Mouse (Mus musculus) CH12.LX (cell line): ENCODE results near the gene Foxp1. TPM values are rescaled to one million over a fixed set of nuclear protein-coding genes. Genes with fewer than 3 reads are reported as not detected.

Source experiments
- DNase-seq: peaks from one replicate; pipeline ENCODE4 v3.0.0-alpha.2; 2013; ENCODE audit errors: extremely low read depth
- H3K27ac ChIP-seq: 2 replicates; pipeline ENCODE4 v1.5.1; 2012; ENCODE audit warnings: low read depth, mild to moderate bottlenecking, control low read depth, moderate library complexity; ENCODE audit not compliant: insufficient read depth
- H3K27me3 ChIP-seq: replicated peaks from 2 replicates; pipeline ENCODE3; 2012; ENCODE audit warnings: inconsistent platforms
- H3K36me3 ChIP-seq, 2 experiments: replicated peaks in 1 of 2; 2 replicates each; pipeline versions ENCODE3 to v1.6.1; 2012; ENCODE audit warnings: inconsistent platforms in 1 of 2, low read length in 1 of 2, mild to moderate bottlenecking in 1 of 2, mixed read lengths in 1 of 2, moderate library complexity in 1 of 2; ENCODE audit not compliant: control insufficient read depth in 1 of 2, insufficient read depth in 1 of 2
- H3K4me1 ChIP-seq, 2 experiments: 2 replicates each; pipeline ENCODE4 v1.6.1; 2012; ENCODE audit warnings: inconsistent platforms in 1 of 2, moderate library complexity in 1 of 2; ENCODE audit not compliant: insufficient read depth in 2 of 2, control insufficient read depth in 1 of 2
- H3K4me2 ChIP-seq: 2 replicates; pipeline ENCODE4 v1.6.1; 2012; ENCODE audit warnings: low read depth, mild to moderate bottlenecking, control low read depth; ENCODE audit not compliant: poor library complexity, insufficient read depth, severe bottlenecking
- H3K4me3 ChIP-seq, 3 experiments: fragments of 150-350 bp in 1 of 3; sonication (generic) in 1 of 3; replicated peaks in 1 of 3; 2 replicates each; pipeline versions ENCODE3 to v1.5.1; 2011 to 2012; ENCODE audit warnings: low read depth in 2 of 3, low read length in 2 of 3, mild to moderate bottlenecking in 2 of 3, moderate library complexity in 2 of 3, control low read depth in 1 of 3, improper control_type of control experiment in 1 of 3, inconsistent platforms in 1 of 3, mixed read lengths in 1 of 3; ENCODE audit not compliant: poor library complexity in 1 of 3
- H3K79me2 ChIP-seq: replicated peaks from 2 replicates; pipeline ENCODE4 v1.6.1; 2012; ENCODE audit warnings: mild to moderate bottlenecking, moderate library complexity; ENCODE audit not compliant: control insufficient read depth, poor library complexity, insufficient read depth, severe bottlenecking; ENCODE audit errors: extremely low read depth
- H3K9ac ChIP-seq: 2 replicates; pipeline ENCODE4 v1.6.1; 2012; ENCODE audit warnings: low read depth, mild to moderate bottlenecking, control low read depth, moderate library complexity; ENCODE audit not compliant: insufficient read depth
- H3K9me3 ChIP-seq: replicated peaks from 2 replicates; pipeline ENCODE3; 2012; ENCODE audit warnings: low read length, inconsistent platforms, mixed read lengths
- BHLHE40 ChIP-seq: IDR thresholded peaks from 2 replicates; pipeline ENCODE4 v1.6.1; 2011; ENCODE audit warnings: mild to moderate bottlenecking, low read depth, low read length, improper control_type of control experiment
- CHD1 ChIP-seq: IDR thresholded peaks from 2 replicates; pipeline ENCODE4 v1.6.1; 2012; ENCODE audit warnings: low read depth, low read length, improper control_type of control experiment, inconsistent platforms
- CHD2 ChIP-seq: IDR thresholded peaks from 2 replicates; pipeline ENCODE4 v1.6.1; 2011; ENCODE audit warnings: low read length, improper control_type of control experiment
- CTCF ChIP-seq, 2 experiments: IDR thresholded peaks in 1 of 2; conservative IDR thresholded peaks in 1 of 2; 2 replicates each; pipeline ENCODE4 v1.5.1; 2011 to 2012; ENCODE audit warnings: low read depth in 2 of 2, low read length in 2 of 2, improper control_type of control experiment in 1 of 2, inconsistent platforms in 1 of 2, mild to moderate bottlenecking in 1 of 2, moderate library complexity in 1 of 2
- E2F4 ChIP-seq: IDR thresholded peaks from 2 replicates; pipeline ENCODE4 v1.6.1; 2011; ENCODE audit warnings: low read depth, low read length, improper control_type of control experiment; ENCODE audit not compliant: insufficient replicate concordance
- ELF1 ChIP-seq: IDR thresholded peaks from 2 replicates; pipeline ENCODE4 v1.6.1; 2014; ENCODE audit warnings: low read depth, mild to moderate bottlenecking, inconsistent platforms, low read length, improper control_type of control experiment
- ETS1 ChIP-seq: conservative IDR thresholded peaks from 2 replicates; pipeline ENCODE4 v1.6.1; 2012; ENCODE audit warnings: low read depth, mild to moderate bottlenecking, inconsistent platforms, low read length, improper control_type of control experiment, moderate library complexity
- HCFC1 ChIP-seq: IDR thresholded peaks from 2 replicates; pipeline ENCODE4 v1.6.1; 2012; ENCODE audit warnings: low read depth, mild to moderate bottlenecking, inconsistent platforms, low read length, improper control_type of control experiment
- JUN ChIP-seq: IDR thresholded peaks from 2 replicates; pipeline ENCODE4 v1.6.1; 2011; ENCODE audit warnings: low read depth, mild to moderate bottlenecking, low read length, improper control_type of control experiment, moderate library complexity; ENCODE audit not compliant: insufficient read depth
- JUND ChIP-seq: conservative IDR thresholded peaks from 2 replicates; pipeline ENCODE4 v1.6.1; 2011; ENCODE audit warnings: low read depth, low read length, improper control_type of control experiment
- KAT2A ChIP-seq: IDR thresholded peaks from 2 replicates; pipeline ENCODE4 v1.6.1; 2012; ENCODE audit warnings: low read length, improper control_type of control experiment, inconsistent platforms; ENCODE audit not compliant: insufficient replicate concordance
- MAFK ChIP-seq: IDR thresholded peaks from 2 replicates; pipeline ENCODE4 v1.6.1; 2011; ENCODE audit warnings: low read length, improper control_type of control experiment; ENCODE audit not compliant: insufficient replicate concordance
- MAX ChIP-seq: IDR thresholded peaks from 2 replicates; pipeline ENCODE4 v1.6.1; 2011; ENCODE audit warnings: low read length, improper control_type of control experiment
- MEF2A ChIP-seq: IDR thresholded peaks from 2 replicates; pipeline ENCODE4 v1.6.1; 2014; ENCODE audit warnings: low read depth, mild to moderate bottlenecking, inconsistent platforms, low read length, improper control_type of control experiment, borderline replicate concordance
- PAX5 ChIP-seq: IDR thresholded peaks from 2 replicates; pipeline ENCODE4 v1.6.1; 2012; ENCODE audit warnings: low read length, inconsistent platforms, mixed read lengths
- RAD21 ChIP-seq: IDR thresholded peaks from 2 replicates; pipeline ENCODE4 v1.6.1; 2011; ENCODE audit warnings: low read depth, mild to moderate bottlenecking, low read length, improper control_type of control experiment, moderate library complexity
- TCF12 ChIP-seq: IDR thresholded peaks from 2 replicates; pipeline ENCODE4 v1.6.1; 2014; ENCODE audit warnings: low read depth, mild to moderate bottlenecking, inconsistent platforms, low read length, improper control_type of control experiment
- UBTF ChIP-seq: IDR thresholded peaks from 2 replicates; pipeline ENCODE4 v1.6.1; 2012; ENCODE audit warnings: low read depth, mild to moderate bottlenecking, inconsistent platforms, low read length, improper control_type of control experiment, moderate library complexity
- USF1 ChIP-seq: IDR thresholded peaks from 2 replicates; pipeline ENCODE4 v1.6.1; 2014; ENCODE audit warnings: low read depth, mild to moderate bottlenecking, inconsistent platforms, low read length, improper control_type of control experiment
- USF2 ChIP-seq: conservative IDR thresholded peaks from 2 replicates; pipeline ENCODE4 v1.6.1; 2011; ENCODE audit warnings: low read depth, low read length, improper control_type of control experiment
- ZC3H11A ChIP-seq: IDR thresholded peaks from 2 replicates; pipeline ENCODE4 v1.6.1; 2012; ENCODE audit warnings: low read depth, mild to moderate bottlenecking, inconsistent platforms, low read length, improper control_type of control experiment
- ZMIZ1 ChIP-seq: IDR thresholded peaks from 2 replicates; pipeline ENCODE4 v1.6.1; 2012; ENCODE audit warnings: low read depth, mild to moderate bottlenecking, inconsistent platforms, low read length, improper control_type of control experiment
- ZNF384 ChIP-seq: IDR thresholded peaks from 2 replicates; pipeline ENCODE4 v1.6.1; 2012; ENCODE audit warnings: low read depth, low read length, improper control_type of control experiment, inconsistent platforms
- dilution Hi-C: fragments of 300-500 bp; cut with MboI; formaldehyde crosslinking; loops from 2 replicates; pipeline ENCODE4 v1.14.3; 2020; ENCODE audit warnings: low sequenced_read_pairs; ENCODE audit not compliant: extremely low pct_unique_long_range_greater_than_20kb, extremely low pct_ligation_motif_present
- in situ Hi-C: fragments of 300-500 bp; cut with MboI; formaldehyde crosslinking; loops from 3 replicates; pipeline ENCODE4 v1.14.3; 2019; ENCODE audit warnings: low sequenced_read_pairs, low pct_ligation_motif_present, low pct_unique_long_range_greater_than_20kb, mixed read lengths
- polyA plus RNA-seq: library from polyadenylated mRNA; unstranded; fragments of >175 nt; gene quantifications from 2 replicates; pipeline ENCODE4 v1.2.1, GENCODE M21; 2012; ENCODE audit warnings: low read depth; ENCODE audit not compliant: insufficient read length
- total RNA-seq, 2 experiments: library from RNA; depleted of rRNA; stranded (reverse); fragments of 300-350 nt in 1 of 2; fragments of >200 nt in 1 of 2; gene quantifications; 2 replicates each; pipeline ENCODE4 v1.2.3; 2012 to 2014

The Foxp1 gene
- total and polyA plus RNA-seq, 3 experiments: 66.5 to 105 (median 87.4) TPM

DNA sequence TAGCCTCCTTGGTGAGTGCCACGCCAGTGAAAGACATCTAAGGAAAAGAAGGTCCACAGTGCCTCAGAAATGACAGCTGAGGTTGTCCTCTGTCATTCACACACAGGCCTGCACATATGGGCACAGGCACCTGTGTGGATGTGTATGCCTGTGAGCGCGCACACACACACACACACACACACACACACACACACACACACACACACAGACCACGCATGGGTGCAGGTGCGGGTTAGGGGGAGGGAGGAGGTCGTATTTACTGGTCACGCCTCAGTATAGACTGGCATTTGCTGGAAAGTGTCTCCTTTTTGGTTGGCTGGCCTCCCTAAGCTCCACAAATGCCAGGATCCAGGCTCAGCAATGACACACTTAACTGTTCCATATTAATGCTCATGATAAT is 305.4 kb downstream of the Foxp1 start:
- no peak for DNase-seq

DNA sequence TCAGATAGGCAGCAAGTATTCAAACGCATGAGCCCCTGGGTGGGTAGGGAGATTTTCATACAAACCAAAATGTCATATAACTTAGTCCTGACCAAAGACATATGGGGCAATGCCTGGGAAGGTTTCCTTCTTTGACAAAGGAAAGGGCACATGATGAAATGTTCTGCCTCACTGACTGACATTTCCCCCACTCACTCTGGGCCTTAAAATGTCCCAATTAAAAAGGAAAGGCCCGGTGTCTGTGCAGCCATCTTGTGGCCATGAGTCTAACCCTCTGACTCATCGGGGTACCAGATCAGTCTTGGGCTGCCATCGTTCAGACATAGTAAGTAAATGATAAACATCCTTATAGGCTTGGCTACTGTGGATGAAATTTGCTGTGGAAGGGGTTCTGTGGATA is 310.1 kb downstream of the Foxp1 start:
- Histone ChIP-seq H3K4me1 (peaks cover 2 to 16% of the 10 kb centered on the region in 2 experiments; a peak in 2 of 4 replicates), H3K27ac (no peak overlapping the region), H3K27me3 (no peaks in the 10 kb centered on the region), H3K36me3 (peaks cover 6 to 11% of the 10 kb centered on the region in 2 experiments), H3K4me2 (no peak overlapping the region), H3K79me2 (no peaks in the 10 kb centered on the region), H3K4me3 (no peak overlapping the region), H3K9ac (no peak overlapping the region), H3K9me3 (no peaks in the 10 kb centered on the region)
- TF ChIP-seq HCFC1 (no peak), UBTF (no peak), ELF1 (no peak), PAX5 (no peak), E2F4 (no peak), CHD1 (no peak), RAD21 (no peak), ZMIZ1 (no peak), CTCF (conservative IDR thresholded peaks at IDR 0.05 in 1 of 2, IDR thresholded peaks at IDR 0.05 in 1 of 2; ENCODE audit: low read depth in 2 of 2, low read length in 2 of 2) (no peak), MEF2A (no peak), TCF12 (no peak), CHD2 (no peak), ZNF384 (no peak), JUN (no peak), USF1 (no peak), MAX (no peak), BHLHE40 (no peak), JUND (no peak), USF2 (no peak), KAT2A (no peak)
- dilution Hi-C loops (no loop called here), in situ Hi-C loops (loop anchor here (5.0 kb wide), 1 partner anchor 35 kb away; no protein-coding TSS in a partner anchor)
- no peak for DNase-seq

More for the DNA sequence above, 305.4 kb downstream of the Foxp1 start:
- in situ Hi-C loops (no loop called here), dilution Hi-C loops (no loop called here)
- Histone ChIP-seq H3K79me2 (no peaks in the 10 kb centered on the region), H3K4me2 (no peak overlapping the region), H3K4me1 (peaks cover 0 to 11% of the 10 kb centered on the region in 2 experiments; a peak in 1 of 4 replicates), H3K36me3 (peaks cover 3 to 9% of the 10 kb centered on the region in 2 experiments)
- TF ChIP-seq ETS1 (no peak), MAFK (no peak), USF1 (no peak), CHD1 (no peak), ZC3H11A (no peak), ZMIZ1 (no peak), JUN (no peak)
- TF ChIP-seq, all 38 proteins: peak for 0
- H3K27ac ChIP-seq: no peak overlapping the region
- no peak overlapping the region for H3K9ac ChIP-seq
- no peaks in the 10 kb centered on the region for H3K27me3 ChIP-seq
- no peaks in the 10 kb centered on the region for H3K9me3 ChIP-seq
- H3K4me3 ChIP-seq: no peak overlapping the region
